Mouse (Mus musculus): ENCODE data around the gene Prok1.

- TF ChIP-seq POLR2A (IDR thresholded peaks at IDR 0.05; ENCODE audit: insufficient read length, low read depth) (no peak), MYOG (IDR thresholded peaks at IDR 0.05; ENCODE audit: control insufficient read depth in 1 of 3, insufficient read depth in 1 of 3, insufficient read length in 2 of 3, low read depth in 2 of 3) (no peak), CEBPB (IDR thresholded peaks at IDR 0.05; ENCODE audit: insufficient read depth, poor library complexity, severe bottlenecking) (no peak), USF1 (IDR thresholded peaks at IDR 0.05; ENCODE audit: low read depth) (no peak)
Measured at GRCm38 (mm10) chr3:107241389-107242094, 2.0 kb upstream of the Prok1 start.

Measured in myocyte (in vitro differentiated cells).